Mouse (Mus musculus) gastrocnemius, adult 2 months (tissue): ENCODE results near the gene Slc43a2. TPM values are rescaled to one million over a fixed set of nuclear protein-coding genes. Genes with fewer than 3 reads are reported as not detected.

Experiments
- DNase-seq: peaks from one replicate; pipeline ENCODE4 v3.0.0; 2022
- H3K27ac ChIP-seq: fragments of 200-600 bp; 2 replicates; pipeline ENCODE4 v1.8.1; 2022; ENCODE audit warnings: mild to moderate bottlenecking
- H3K4me3 ChIP-seq: fragments of 200-600 bp; 2 replicates; pipeline ENCODE4 v1.8.1; 2022; ENCODE audit warnings: mild to moderate bottlenecking, moderate library complexity
- CTCF ChIP-seq: fragments of 200-600 bp; IDR thresholded peaks from 2 replicates; pipeline ENCODE4 v1.8.1; 2022; ENCODE audit warnings: antibody characterized with exemption, mild to moderate bottlenecking, moderate library complexity
- intact Hi-C: fragments of 180-260 bp; cut with DNase I; formaldehyde crosslinking; loops from one replicate; pipeline ENCODE4 v1.15.1; 2025
- long read RNA-seq, 2 experiments: library from polyadenylated mRNA; stranded (forward); transcript quantifications; one replicate each; pipeline ENCODE4 v2.0.0; 2021
- total RNA-seq, 2 experiments: library from RNA; stranded (reverse); gene quantifications; 2 replicates each; pipeline ENCODE4 v1.2.3; 2021

Slc43a2 gene
- 10 to 100 TPM; 19.0 to 41.6 TPM for total RNA-seq
- long read RNA-seq, experiment 1, full-length matches to known transcripts = 28 of 74 reads
- long read RNA-seq, experiment 1, partial matches to known transcripts = 7 of 74 reads
- long read RNA-seq, experiment 1, other reads (novel, unspliced or antisense) = 39 of 74 reads
- long read RNA-seq, experiment 2, full-length matches to known transcripts = 16 of 62 reads
- long read RNA-seq, experiment 2, partial matches to known transcripts = 15 of 62 reads
- long read RNA-seq, experiment 2, other reads (novel, unspliced or antisense) = 31 of 62 reads

GRCm38 (mm10) chr11:75531469-75532242, at the start of gene Slc43a2:
Gene Slc43a2, plus strand, starts transcription at chr11:75531694.
- Histone ChIP-seq H3K4me3 (peak within 1 kb of the TSS; percentile 94), H3K27ac (peak within 1 kb of the TSS; percentile 98)
- no peak for TF ChIP-seq CTCF
- intact Hi-C loops = no loop called here
- peak; percentile 96 for DNase-seq

- TF ChIP-seq CTCF = no peak
- Histone ChIP-seq H3K4me3 (peak overlapping the region; percentile 92), H3K27ac (peak overlapping the region; percentile 99)
- peak; percentile 0 for DNase-seq
- intact Hi-C loops = loop anchor here (2.0 kb wide), 1 partner anchor 23 kb away; no protein-coding TSS in a partner anchor
Measured at GRCm38 (mm10) chr11:75486192-75486591, 45.3 kb upstream of the Slc43a2 start.

DNA sequence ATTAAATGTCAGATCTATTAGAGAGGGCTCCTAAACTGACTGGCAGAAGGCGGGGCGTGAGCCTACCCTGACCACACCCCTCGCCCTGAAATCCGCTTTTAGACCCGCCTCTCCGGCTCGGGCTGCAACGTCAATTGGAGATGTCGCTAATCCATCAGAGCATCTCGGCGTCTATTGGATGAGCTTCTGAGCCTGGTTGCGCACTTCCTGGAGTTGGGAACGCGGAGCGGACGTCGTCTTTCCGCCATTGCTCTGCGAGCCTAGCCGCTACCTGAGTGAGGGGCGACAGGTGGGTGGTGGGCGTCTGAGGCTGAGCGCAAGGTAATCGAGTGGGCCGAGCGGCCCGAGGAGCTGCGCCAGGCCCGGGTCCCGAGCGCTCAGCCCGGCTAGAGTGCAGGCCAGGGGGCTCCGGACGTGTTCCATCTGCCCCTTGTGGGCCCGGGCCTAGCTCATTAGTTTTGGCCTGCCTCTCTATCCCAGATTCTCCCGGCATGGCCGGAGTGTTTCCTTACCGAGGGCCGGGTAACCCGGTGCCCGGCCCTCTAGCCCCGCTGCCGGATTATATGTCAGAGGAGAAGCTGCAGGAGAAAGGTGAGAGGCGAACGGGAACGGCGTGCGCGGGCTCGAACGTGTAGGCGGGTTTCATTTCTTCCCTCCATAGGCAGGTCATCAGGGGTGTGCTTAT, 44.8 kb upstream of the Slc43a2 start, which contains the start of gene Prpf8:
Gene Prpf8, plus strand, starts transcription at position 216 of the 685 bp plus-strand sequence.
- H3K4me3 ChIP-seq = peak within 1 kb of the TSS; percentile 92
- no peak for TF ChIP-seq CTCF
- intact Hi-C loops = loop anchor here (2.0 kb wide), 1 partner anchor 22 kb away; no protein-coding TSS in a partner anchor
- H3K27ac ChIP-seq = peak within 1 kb of the TSS; percentile 99
- peak; percentile 96 for DNase-seq

- intact Hi-C loops = loop anchor here (2.0 kb wide), 1 partner anchor 21 kb away; no protein-coding TSS in a partner anchor
- TF ChIP-seq CTCF = no peak
- DNase-seq = peak; percentile 9
- H3K27ac ChIP-seq = peak overlapping the region; percentile 99
- H3K4me3 ChIP-seq = peak overlapping the region; percentile 92
Measured at GRCm38 (mm10) chr11:75487496-75487895, 44.0 kb upstream of the Slc43a2 start.

DNA sequence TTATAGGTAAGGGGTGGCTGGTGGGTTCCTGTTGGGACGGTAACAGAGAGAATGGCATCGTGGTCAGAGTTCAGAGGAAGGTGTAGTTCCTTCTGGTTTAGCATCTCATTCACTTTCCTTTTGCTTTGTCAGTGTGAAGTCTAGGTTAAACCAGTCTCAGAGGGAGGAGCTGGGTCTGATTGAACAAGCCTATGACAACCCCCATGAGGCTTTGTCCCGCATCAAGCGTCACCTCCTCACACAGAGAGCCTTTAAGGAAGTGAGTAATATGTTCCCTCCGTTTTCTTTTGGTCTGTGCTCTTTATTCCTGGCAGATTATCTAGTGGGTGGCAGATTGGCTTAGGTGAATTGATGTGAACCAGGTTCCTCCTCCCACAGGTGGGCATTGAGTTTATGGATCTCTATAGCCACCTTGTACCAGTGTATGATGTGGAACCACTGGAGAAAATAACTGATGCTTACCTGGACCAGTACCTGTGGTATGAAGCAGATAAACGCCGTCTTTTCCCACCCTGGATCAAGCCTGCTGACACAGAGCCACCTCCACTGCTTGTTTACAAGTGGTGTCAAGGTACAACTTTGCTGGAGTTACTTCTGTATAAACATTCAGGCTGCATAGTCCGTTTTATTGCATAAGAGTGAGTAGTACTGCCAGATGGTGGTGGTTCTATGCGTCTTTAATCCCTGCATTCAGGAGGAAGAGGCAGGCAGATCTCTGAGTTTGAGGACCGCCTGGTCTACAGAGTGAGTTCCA, 37.0 kb upstream of the Slc43a2 start:
- no peak overlapping the region for H3K4me3 ChIP-seq
- no peak for TF ChIP-seq CTCF
- no peak overlapping the region for H3K27ac ChIP-seq
- intact Hi-C loops = no loop called here
- no peak for DNase-seq

DNA sequence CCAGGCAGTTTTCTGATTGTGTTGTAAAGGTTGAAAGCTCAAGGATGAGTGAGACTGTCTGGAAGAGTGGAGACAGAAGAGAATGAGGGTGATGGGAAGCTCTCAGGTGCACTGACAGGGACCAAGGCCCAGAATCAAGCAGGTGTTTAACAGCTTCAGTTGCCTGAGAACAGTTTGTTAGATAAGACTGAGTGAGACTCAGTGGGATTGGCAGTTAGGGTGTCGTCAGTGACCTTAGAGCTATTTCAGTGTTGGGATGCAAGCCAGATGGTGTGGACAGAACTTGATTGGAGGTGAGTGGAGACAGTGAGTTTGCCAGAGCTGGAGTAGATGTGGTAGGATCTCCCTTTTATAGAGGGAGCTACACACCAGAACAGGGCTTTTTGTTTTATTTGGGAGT, 33.4 kb upstream of the Slc43a2 start:
- Histone ChIP-seq H3K4me3 (no peak overlapping the region), H3K27ac (peak overlapping the region; percentile 64)
- DNase-seq = peak; percentile 49
- intact Hi-C loops = no loop called here
- no peak for TF ChIP-seq CTCF

DNA sequence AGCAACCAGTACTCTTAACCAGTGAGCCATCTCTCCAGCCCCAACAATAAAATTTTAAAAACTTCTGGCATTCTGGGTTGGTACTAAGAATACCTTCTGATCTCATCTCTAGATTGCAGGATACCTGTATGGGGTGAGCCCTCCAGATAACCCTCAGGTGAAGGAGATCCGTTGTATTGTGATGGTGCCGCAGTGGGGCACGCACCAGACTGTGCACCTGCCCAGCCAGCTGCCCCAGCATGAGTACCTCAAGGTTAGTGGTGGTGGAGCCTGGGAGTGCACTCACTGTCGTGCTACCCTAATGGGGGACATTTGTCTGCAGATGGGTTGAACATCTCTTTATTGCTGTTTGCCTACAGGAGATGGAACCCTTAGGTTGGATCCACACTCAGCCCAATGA, 23.3 kb upstream of the Slc43a2 start:
- H3K4me3 ChIP-seq = no peak overlapping the region
- H3K27ac ChIP-seq = peak overlapping the region; percentile 100; the same call in 1 of the 2 replicates
- TF ChIP-seq CTCF = no peak
- intact Hi-C loops = loop anchor here (2.0 kb wide), 2 partner anchors 21 to 39 kb away; partner anchors contain the start of gene Prpf8
- peak; percentile 21 for DNase-seq

GRCm38 (mm10) chr11:75508904-75509303, 22.6 kb upstream of the Slc43a2 start:
- TF ChIP-seq CTCF = no peak
- H3K4me3 ChIP-seq = peak overlapping the region; percentile 87; the same call in 1 of the 2 replicates
- peak; percentile 62 for DNase-seq
- intact Hi-C loops = loop anchor here (2.0 kb wide), 2 partner anchors 22 to 40 kb away; partner anchors contain the start of gene Prpf8
- peak overlapping the region; percentile 100 for H3K27ac ChIP-seq

DNA sequence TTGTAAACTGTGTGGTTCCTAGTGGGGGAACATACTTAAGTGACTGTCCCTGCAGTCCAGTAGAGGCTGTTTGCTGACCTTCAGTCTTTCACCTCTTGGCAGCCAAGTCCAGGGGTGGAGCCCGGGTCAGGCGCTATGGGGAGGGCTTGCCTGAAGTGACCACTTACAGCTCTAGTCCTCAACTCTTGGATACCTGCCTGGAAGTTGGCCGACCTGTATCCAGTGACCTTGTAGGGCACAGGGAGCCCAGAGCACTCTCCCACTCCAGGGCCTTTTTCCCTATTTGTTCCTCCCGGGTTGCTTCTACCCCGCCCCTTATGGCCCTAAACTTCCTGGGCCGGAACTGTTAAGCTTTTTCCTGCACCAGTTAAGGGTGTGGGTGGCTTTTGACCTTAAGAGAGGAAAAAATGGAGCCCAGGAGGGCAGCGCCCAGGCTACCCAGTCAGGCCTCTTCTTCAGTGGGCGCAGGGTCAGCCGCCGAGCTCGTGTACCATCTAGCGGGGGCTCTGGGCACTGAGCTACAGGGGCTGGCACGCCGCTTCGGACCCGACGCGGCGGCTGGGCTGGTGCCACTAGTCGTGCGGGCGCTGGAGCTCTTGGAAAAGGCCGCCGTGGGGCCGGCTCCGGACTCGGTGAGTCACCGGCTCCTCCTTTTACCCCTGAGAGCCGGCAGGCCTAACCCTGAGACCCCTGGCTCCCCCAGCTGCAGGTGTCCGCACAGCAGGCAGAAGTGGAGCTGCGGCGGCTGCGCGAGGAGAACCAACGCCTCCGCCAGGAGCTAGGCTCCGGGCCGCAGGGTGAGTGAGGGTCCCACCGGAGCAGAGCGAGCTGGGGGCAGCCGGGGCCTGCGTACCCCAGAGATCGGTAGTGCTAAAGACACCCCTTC, 21.5 kb upstream of the Slc43a2 start, which contains the start of gene Rilp:
Gene Rilp, plus strand, starts transcription at position 354 of the 886 bp plus-strand sequence.
- intact Hi-C loops = loop anchor here (1.0 to 2.0 kb wide), 4 partner anchors 23 to 108 kb away; partner anchors contain the start of gene Prpf8
- DNase-seq = peak; percentile 92
- Histone ChIP-seq H3K4me3 (peak within 1 kb of the TSS; percentile 87), H3K27ac (peak within 1 kb of the TSS; percentile 100)
- peak; percentile 25 for TF ChIP-seq CTCF

DNA sequence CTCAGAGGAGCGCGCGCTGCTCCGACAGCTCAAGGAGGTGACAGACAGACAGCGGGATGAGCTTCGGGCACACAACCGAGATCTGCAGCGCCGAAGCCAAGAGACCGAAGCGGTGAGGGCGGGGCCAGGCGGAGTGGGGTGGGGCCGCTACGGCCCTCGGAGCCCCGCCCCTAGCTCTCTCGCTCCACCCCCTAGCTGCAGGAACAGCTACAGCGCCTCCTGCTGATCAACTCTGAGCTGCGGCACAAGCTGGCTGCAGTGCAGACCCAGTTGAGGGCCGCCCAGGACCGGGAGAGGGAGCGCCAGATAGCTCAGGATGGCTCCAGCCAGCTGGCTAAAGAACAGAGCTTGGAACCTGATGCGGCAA, 20.9 kb upstream of the Slc43a2 start:
- Histone ChIP-seq H3K4me3 (peak overlapping the region; percentile 87), H3K27ac (peak overlapping the region; percentile 100)
- peak; percentile 98 for TF ChIP-seq CTCF
- DNase-seq = peak; percentile 98
- intact Hi-C loops = loop anchor here (1.0 to 2.0 kb wide), 2 partner anchors 48 to 108 kb away; no protein-coding TSS in a partner anchor
